Mouse (Mus musculus) CH12.LX (cell line): ENCODE measurements around the gene Cox6b2. TPM values are rescaled to one million over a fixed set of nuclear protein-coding genes. Genes with fewer than 3 reads are reported as not detected.

Experiments
- DNase-seq: peaks from one replicate; pipeline ENCODE4 v3.0.0-alpha.2; 2013; ENCODE audit errors: extremely low read depth
- H3K27ac ChIP-seq: 2 replicates; pipeline ENCODE4 v1.5.1; 2012; ENCODE audit warnings: low read depth, mild to moderate bottlenecking, control low read depth, moderate library complexity; ENCODE audit not compliant: insufficient read depth
- H3K27me3 ChIP-seq: replicated peaks from 2 replicates; pipeline ENCODE3; 2012; ENCODE audit warnings: inconsistent platforms
- H3K36me3 ChIP-seq, 2 experiments: replicated peaks in 1 of 2; 2 replicates each; pipeline versions ENCODE3 to v1.6.1; 2012; ENCODE audit warnings: inconsistent platforms in 1 of 2, low read length in 1 of 2, mild to moderate bottlenecking in 1 of 2, mixed read lengths in 1 of 2, moderate library complexity in 1 of 2; ENCODE audit not compliant: control insufficient read depth in 1 of 2, insufficient read depth in 1 of 2
- H3K4me1 ChIP-seq, 2 experiments: 2 replicates each; pipeline ENCODE4 v1.6.1; 2012; ENCODE audit warnings: inconsistent platforms in 1 of 2, moderate library complexity in 1 of 2; ENCODE audit not compliant: insufficient read depth in 2 of 2, control insufficient read depth in 1 of 2
- H3K4me2 ChIP-seq: 2 replicates; pipeline ENCODE4 v1.6.1; 2012; ENCODE audit warnings: low read depth, mild to moderate bottlenecking, control low read depth; ENCODE audit not compliant: poor library complexity, insufficient read depth, severe bottlenecking
- H3K4me3 ChIP-seq, 3 experiments: fragments of 150-350 bp in 1 of 3; sonication (generic) in 1 of 3; replicated peaks in 1 of 3; 2 replicates each; pipeline versions ENCODE3 to v1.5.1; 2011 to 2012; ENCODE audit warnings: low read depth in 2 of 3, low read length in 2 of 3, mild to moderate bottlenecking in 2 of 3, moderate library complexity in 2 of 3, control low read depth in 1 of 3, improper control_type of control experiment in 1 of 3, inconsistent platforms in 1 of 3, mixed read lengths in 1 of 3; ENCODE audit not compliant: poor library complexity in 1 of 3
- H3K79me2 ChIP-seq: replicated peaks from 2 replicates; pipeline ENCODE4 v1.6.1; 2012; ENCODE audit warnings: mild to moderate bottlenecking, moderate library complexity; ENCODE audit not compliant: control insufficient read depth, poor library complexity, insufficient read depth, severe bottlenecking; ENCODE audit errors: extremely low read depth
- H3K9ac ChIP-seq: 2 replicates; pipeline ENCODE4 v1.6.1; 2012; ENCODE audit warnings: low read depth, mild to moderate bottlenecking, control low read depth, moderate library complexity; ENCODE audit not compliant: insufficient read depth
- H3K9me3 ChIP-seq: replicated peaks from 2 replicates; pipeline ENCODE3; 2012; ENCODE audit warnings: low read length, inconsistent platforms, mixed read lengths
- BHLHE40 ChIP-seq: IDR thresholded peaks from 2 replicates; pipeline ENCODE4 v1.6.1; 2011; ENCODE audit warnings: mild to moderate bottlenecking, low read depth, low read length, improper control_type of control experiment
- CHD1 ChIP-seq: IDR thresholded peaks from 2 replicates; pipeline ENCODE4 v1.6.1; 2012; ENCODE audit warnings: low read depth, low read length, improper control_type of control experiment, inconsistent platforms
- CTCF ChIP-seq, 2 experiments: IDR thresholded peaks in 1 of 2; conservative IDR thresholded peaks in 1 of 2; 2 replicates each; pipeline ENCODE4 v1.5.1; 2011 to 2012; ENCODE audit warnings: low read depth in 2 of 2, low read length in 2 of 2, improper control_type of control experiment in 1 of 2, inconsistent platforms in 1 of 2, mild to moderate bottlenecking in 1 of 2, moderate library complexity in 1 of 2
- E2F4 ChIP-seq: IDR thresholded peaks from 2 replicates; pipeline ENCODE4 v1.6.1; 2011; ENCODE audit warnings: low read depth, low read length, improper control_type of control experiment; ENCODE audit not compliant: insufficient replicate concordance
- ELF1 ChIP-seq: IDR thresholded peaks from 2 replicates; pipeline ENCODE4 v1.6.1; 2014; ENCODE audit warnings: low read depth, mild to moderate bottlenecking, inconsistent platforms, low read length, improper control_type of control experiment
- EP300 ChIP-seq: IDR thresholded peaks from 2 replicates; pipeline ENCODE4 v1.6.1; 2011; ENCODE audit warnings: low read length, improper control_type of control experiment
- ETS1 ChIP-seq: conservative IDR thresholded peaks from 2 replicates; pipeline ENCODE4 v1.6.1; 2012; ENCODE audit warnings: low read depth, mild to moderate bottlenecking, inconsistent platforms, low read length, improper control_type of control experiment, moderate library complexity
- GABPA ChIP-seq: IDR thresholded peaks from 2 replicates; pipeline ENCODE4 v1.6.1; 2012; ENCODE audit warnings: low read depth, low read length, improper control_type of control experiment, inconsistent platforms; ENCODE audit not compliant: insufficient replicate concordance
- IRF4 ChIP-seq: IDR thresholded peaks from 2 replicates; pipeline ENCODE4 v1.6.1; 2014; ENCODE audit warnings: low read depth, mild to moderate bottlenecking, inconsistent platforms, low read length, improper control_type of control experiment
- JUN ChIP-seq: IDR thresholded peaks from 2 replicates; pipeline ENCODE4 v1.6.1; 2011; ENCODE audit warnings: low read depth, mild to moderate bottlenecking, low read length, improper control_type of control experiment, moderate library complexity; ENCODE audit not compliant: insufficient read depth
- JUND ChIP-seq: conservative IDR thresholded peaks from 2 replicates; pipeline ENCODE4 v1.6.1; 2011; ENCODE audit warnings: low read depth, low read length, improper control_type of control experiment
- MAX ChIP-seq: IDR thresholded peaks from 2 replicates; pipeline ENCODE4 v1.6.1; 2011; ENCODE audit warnings: low read length, improper control_type of control experiment
- MYC ChIP-seq: IDR thresholded peaks from 2 replicates; pipeline ENCODE4 v1.6.1; 2011; ENCODE audit warnings: low read depth, mild to moderate bottlenecking, improper control_type of control experiment, low read length
- NELFE ChIP-seq: IDR thresholded peaks from 2 replicates; pipeline ENCODE4 v1.6.1; 2011; ENCODE audit warnings: low read depth, low read length, improper control_type of control experiment
- NRF1 ChIP-seq: IDR thresholded peaks from 2 replicates; pipeline ENCODE4 v1.6.1; 2014; ENCODE audit warnings: low read depth, mild to moderate bottlenecking, inconsistent platforms, low read length, improper control_type of control experiment, moderate library complexity
- RCOR1 ChIP-seq: conservative IDR thresholded peaks from 2 replicates; pipeline ENCODE4 v1.6.1; 2012; ENCODE audit warnings: low read depth, mild to moderate bottlenecking, inconsistent platforms, low read length, improper control_type of control experiment
- SIN3A ChIP-seq: IDR thresholded peaks from 2 replicates; pipeline ENCODE4 v1.6.1; 2012; ENCODE audit warnings: low read length, improper control_type of control experiment, inconsistent platforms
- SMC3 ChIP-seq: IDR thresholded peaks from 2 replicates; pipeline ENCODE4 v1.6.1; 2011; ENCODE audit warnings: low read depth, low read length, improper control_type of control experiment
- TBP ChIP-seq: conservative IDR thresholded peaks from 2 replicates; pipeline ENCODE4 v1.6.1; 2011; ENCODE audit warnings: low read depth, low read length, improper control_type of control experiment
- UBTF ChIP-seq: IDR thresholded peaks from 2 replicates; pipeline ENCODE4 v1.6.1; 2012; ENCODE audit warnings: low read depth, mild to moderate bottlenecking, inconsistent platforms, low read length, improper control_type of control experiment, moderate library complexity
- USF2 ChIP-seq: conservative IDR thresholded peaks from 2 replicates; pipeline ENCODE4 v1.6.1; 2011; ENCODE audit warnings: low read depth, low read length, improper control_type of control experiment
- ZC3H11A ChIP-seq: IDR thresholded peaks from 2 replicates; pipeline ENCODE4 v1.6.1; 2012; ENCODE audit warnings: low read depth, mild to moderate bottlenecking, inconsistent platforms, low read length, improper control_type of control experiment
- ZKSCAN1 ChIP-seq: IDR thresholded peaks from 2 replicates; pipeline ENCODE4 v1.6.1; 2012; ENCODE audit warnings: low read depth, inconsistent platforms, low read length, improper control_type of control experiment, borderline replicate concordance
- dilution Hi-C: fragments of 300-500 bp; cut with MboI; formaldehyde crosslinking; loops from 2 replicates; pipeline ENCODE4 v1.14.3; 2020; ENCODE audit warnings: low sequenced_read_pairs; ENCODE audit not compliant: extremely low pct_unique_long_range_greater_than_20kb, extremely low pct_ligation_motif_present
- in situ Hi-C: fragments of 300-500 bp; cut with MboI; formaldehyde crosslinking; loops from 3 replicates; pipeline ENCODE4 v1.14.3; 2019; ENCODE audit warnings: low sequenced_read_pairs, low pct_ligation_motif_present, low pct_unique_long_range_greater_than_20kb, mixed read lengths
- polyA plus RNA-seq: library from polyadenylated mRNA; unstranded; fragments of >175 nt; gene quantifications from 2 replicates; pipeline ENCODE4 v1.2.1, GENCODE M21; 2012; ENCODE audit warnings: low read depth; ENCODE audit not compliant: insufficient read length
- total RNA-seq, 2 experiments: library from RNA; depleted of rRNA; stranded (reverse); fragments of 300-350 nt in 1 of 2; fragments of >200 nt in 1 of 2; gene quantifications; 2 replicates each; pipeline ENCODE4 v1.2.3; 2012 to 2014

Gene Cox6b2
- total RNA-seq (2012; rRNA removed) (not detected in 2 replicates), total RNA-seq (2014; rRNA removed) (not detected in 2 replicates), polyA plus RNA-seq (not detected in 2 replicates)

GRCm38 (mm10) chr7:4752821-4753570, at the start of gene Cox6b2:
Gene Cox6b2, minus strand, starts transcription at chr7:4753094.
- DNase-seq, result no peak
- Histone ChIP-seq H3K36me3 (peaks cover 0 to 30% of the 10 kb centered on the region in 2 experiments), H3K4me1 (0 out of 4 replicates have a peak, but pooled peaks cover 0 to 4% of the 10 kb centered on the region in 2 experiments), H3K27me3 (no peaks in the 10 kb centered on the region), H3K9ac (no peak within 1 kb of the TSS), H3K4me2 (no peak within 1 kb of the TSS), H3K4me3 (no peak within 1 kb of the TSS), H3K9me3 (no peaks in the 10 kb centered on the region), H3K79me2 (no peaks in the 10 kb centered on the region), H3K27ac (no peak within 1 kb of the TSS)
- in situ Hi-C loops, result no loop called here
- dilution Hi-C loops, result no loop called here
- no peak for TF ChIP-seq CHD1
- TF ChIP-seq GABPA, result no peak
- TF ChIP-seq ZC3H11A, result no peak
- no peak for TF ChIP-seq ELF1
- TF ChIP-seq E2F4, result no peak
- TF ChIP-seq NELFE, result no peak

- H3K4me3 ChIP-seq, result no peak overlapping the region
- H3K36me3 ChIP-seq, result peaks cover 28 to 67% of the 10 kb centered on the region in 2 experiments
- no peaks in the 10 kb centered on the region for H3K27me3 ChIP-seq
- dilution Hi-C loops (no loop called here), in situ Hi-C loops (no loop called here)
- H3K9me3 ChIP-seq, result no peaks in the 10 kb centered on the region
- no peak overlapping the region for H3K27ac ChIP-seq
- H3K79me2 ChIP-seq, result peaks cover 1% of the 10 kb centered on the region; the same call in 1 of the 2 replicates
- TF ChIP-seq BHLHE40 (no peak), NRF1 (no peak), MAX (no peak), SIN3A (no peak), UBTF (no peak), SMC3 (no peak), USF2 (no peak), TBP (no peak), MYC (no peak), JUN (no peak), JUND (no peak), IRF4 (no peak), EP300 (no peak), RCOR1 (no peak), GABPA (no peak), ELF1 (no peak), ZKSCAN1 (no peak), CTCF (conservative IDR thresholded peaks at IDR 0.05 in 1 of 2, IDR thresholded peaks at IDR 0.05 in 1 of 2; ENCODE audit: low read depth in 2 of 2, low read length in 2 of 2) (no peak), ETS1 (no peak)
- no peak overlapping the region for H3K4me2 ChIP-seq
- H3K9ac ChIP-seq, result no peak overlapping the region
- peaks cover 0 to 7% of the 10 kb centered on the region in 2 experiments; a peak in 1 of 4 replicates for H3K4me1 ChIP-seq
- DNase-seq, result no peak
Measured at GRCm38 (mm10) chr7:4802247-4802646, 49.4 kb upstream of the Cox6b2 start.
